Mouse (Mus musculus) MEL (cell line): Measurements from ENCODE around the gene Dcaf4.

ENCODE experiments used
- CTCF ChIP-seq, 3 experiments: IDR thresholded peaks in 2 of 3; conservative IDR thresholded peaks in 1 of 3; 2 replicates each; pipeline ENCODE4 v1.5.1; 2011 to 2012; ENCODE audit warnings: low read length in 3 of 3, low read depth in 2 of 3, mild to moderate bottlenecking in 2 of 3, improper control_type of control experiment in 1 of 3, inconsistent platforms in 1 of 3, mixed read lengths in 1 of 3, moderate library complexity in 1 of 3; ENCODE audit not compliant: control insufficient read depth in 1 of 3, insufficient read depth in 1 of 3, poor library complexity in 1 of 3, severe bottlenecking in 1 of 3
- MAX ChIP-seq: IDR thresholded peaks from 2 replicates; pipeline ENCODE4 v1.6.1; 2011; ENCODE audit warnings: low read length, improper control_type of control experiment
- SMC3 ChIP-seq: IDR thresholded peaks from 2 replicates; pipeline ENCODE4 v1.6.1; 2011; ENCODE audit warnings: low read depth, low read length, improper control_type of control experiment

- TF ChIP-seq MAX (no peak), SMC3 (no peak), CTCF (IDR thresholded peaks at IDR 0.05 in 2 of 3, conservative IDR thresholded peaks at IDR 0.05 in 1 of 3; ENCODE audit: control insufficient read depth in 1 of 3, insufficient read depth in 1 of 3, low read depth in 2 of 3, low read length in 3 of 3, poor library complexity in 1 of 3, severe bottlenecking in 1 of 3) (no peak)
These were observed 42.3 kb downstream of the Dcaf4 start for GRCm38 (mm10) chr12:83562589-83562988.
